Mouse (Mus musculus): Measurements from ENCODE around the gene Opa1. TPM values are rescaled to one million over a fixed set of nuclear protein-coding genes. Genes with fewer than 3 reads are reported as not detected.

The Opa1 gene
- 100 to 1,000 TPM; 133 to 135 TPM for total RNA-seq (2021)

GRCm38 (mm10) chr16:29579167-29579786 lies at the start of gene Opa1:
Opa1 (plus strand) TSS chr16:29579334.
- intact Hi-C loops (cut with DNase I): loop anchor here (5.0 kb wide), 2 partner anchors 647 to 742 kb away; no protein-coding TSS in a partner anchor
- DNase-seq: peak; percentile 97 to 99

- intact Hi-C loops (cut with DNase I): no loop called here
- DNase-seq: no peak
Measured at GRCm38 (mm10) chr16:29533641-29534040, 45.5 kb upstream of the Opa1 start.

DNA sequence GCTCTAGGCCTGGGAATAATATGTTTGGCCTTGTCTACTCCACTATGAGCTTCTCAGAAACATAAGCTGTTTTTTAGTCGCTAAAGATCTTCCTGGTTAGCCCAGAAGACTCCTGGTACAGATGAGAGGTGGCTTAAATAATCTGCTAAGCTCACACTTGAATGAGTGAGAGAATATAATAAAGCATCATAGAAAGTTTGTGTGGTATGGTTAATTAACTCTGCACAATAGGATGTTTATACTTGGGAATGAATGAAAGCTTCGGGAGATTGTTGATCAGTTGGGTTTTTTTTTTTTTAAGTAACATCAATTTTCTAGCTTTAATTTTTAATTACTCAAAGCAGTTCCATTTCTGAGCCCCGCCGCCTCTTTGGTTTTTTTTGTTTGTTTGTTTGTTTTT lies 43.3 kb upstream of the Opa1 start:
- intact Hi-C loops (cut with DNase I): no loop called here
- no peak for DNase-seq

GRCm38 (mm10) chr16:29536411-29537204 lies 42.5 kb upstream of the Opa1 start:
- no peak for DNase-seq
- intact Hi-C loops (cut with DNase I): no loop called here

DNA sequence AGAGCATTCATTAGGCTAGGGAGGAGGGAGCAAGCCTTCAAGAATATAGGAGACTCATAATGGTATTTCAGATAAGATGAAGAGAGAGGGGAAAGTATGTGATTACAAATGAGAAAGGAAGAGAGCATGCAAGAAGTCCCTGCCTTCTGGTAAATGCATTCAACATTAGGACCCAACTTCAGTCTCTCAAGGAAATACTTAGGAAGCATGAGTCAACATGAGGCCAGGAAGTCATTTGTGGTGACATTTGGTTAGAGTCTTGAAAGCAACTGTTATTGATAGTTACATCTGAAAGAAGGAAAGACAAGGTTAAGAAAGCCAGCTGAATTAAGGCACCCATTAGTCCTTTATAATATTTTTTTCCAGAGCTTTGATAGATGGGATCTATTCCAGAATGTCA lies 39.2 kb upstream of the Opa1 start:
- intact Hi-C loops (cut with DNase I): no loop called here
- no peak for DNase-seq

- intact Hi-C loops (cut with DNase I): no loop called here
- no peak for DNase-seq
Measured at GRCm38 (mm10) chr16:29541261-29541683, 37.9 kb upstream of the Opa1 start.

DNA sequence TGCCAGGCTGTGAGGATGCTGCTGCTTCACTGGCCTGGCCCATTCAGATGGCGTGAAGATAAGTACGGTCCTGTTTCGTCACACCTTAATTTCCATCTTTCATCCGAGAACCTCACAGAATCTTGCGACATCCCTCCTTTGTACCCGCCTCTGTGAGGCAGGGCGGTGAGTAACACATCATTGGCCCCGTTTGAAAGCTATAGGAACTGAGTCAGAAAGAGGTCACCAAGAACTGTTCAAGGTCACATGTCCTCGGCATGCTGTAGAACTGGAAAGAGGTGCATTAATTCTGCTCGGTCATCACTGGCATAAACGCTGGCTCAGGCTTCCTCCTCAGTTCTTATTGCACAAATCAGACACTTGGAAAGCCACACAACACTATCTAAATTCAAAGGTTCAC lies 34.3 kb upstream of the Opa1 start, which contains the start of gene Atp13a4:
Atp13a4 (minus strand) TSS at position 36 of the 400 bp plus-strand sequence.
- intact Hi-C loops (cut with DNase I): no loop called here
- no peak for DNase-seq

- no peak for DNase-seq
- intact Hi-C loops (cut with DNase I): loop anchor here (5.0 to 10.0 kb wide), 3 partner anchors 125 to 967 kb away; no protein-coding TSS in a partner anchor
Measured at GRCm38 (mm10) chr16:29559667-29560066, 19.5 kb upstream of the Opa1 start.

DNA sequence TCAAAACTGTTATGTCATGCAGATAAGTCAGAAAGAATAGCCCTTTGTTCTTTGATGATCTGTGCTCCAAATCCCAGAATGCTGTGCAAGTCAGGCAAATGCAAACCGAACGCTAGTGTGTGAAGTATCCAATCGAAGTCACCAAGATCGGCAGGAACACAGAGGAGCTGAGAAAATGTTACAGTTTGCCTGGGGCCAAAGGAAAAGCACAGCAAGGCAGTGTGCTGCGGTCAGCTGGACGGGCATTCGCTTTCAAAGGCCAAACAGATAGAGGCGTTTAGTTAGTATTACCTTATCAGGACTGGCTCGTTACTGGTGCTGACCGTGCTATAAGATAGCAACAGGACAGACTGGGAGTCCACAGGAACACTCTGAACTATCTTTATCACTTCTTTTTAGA lies 18.7 kb upstream of the Opa1 start:
- intact Hi-C loops (cut with DNase I): loop anchor here (5.0 to 10.0 kb wide), 3 partner anchors 126 to 968 kb away; no protein-coding TSS in a partner anchor
- peak; percentile 5 to 16 for DNase-seq

- intact Hi-C loops (cut with DNase I): loop anchor here (1.0 to 10.0 kb wide), 4 partner anchors 126 to 969 kb away; no protein-coding TSS in a partner anchor
- peak; percentile 49 to 70 for DNase-seq
Measured at GRCm38 (mm10) chr16:29560869-29561268, 18.3 kb upstream of the Opa1 start.

DNA sequence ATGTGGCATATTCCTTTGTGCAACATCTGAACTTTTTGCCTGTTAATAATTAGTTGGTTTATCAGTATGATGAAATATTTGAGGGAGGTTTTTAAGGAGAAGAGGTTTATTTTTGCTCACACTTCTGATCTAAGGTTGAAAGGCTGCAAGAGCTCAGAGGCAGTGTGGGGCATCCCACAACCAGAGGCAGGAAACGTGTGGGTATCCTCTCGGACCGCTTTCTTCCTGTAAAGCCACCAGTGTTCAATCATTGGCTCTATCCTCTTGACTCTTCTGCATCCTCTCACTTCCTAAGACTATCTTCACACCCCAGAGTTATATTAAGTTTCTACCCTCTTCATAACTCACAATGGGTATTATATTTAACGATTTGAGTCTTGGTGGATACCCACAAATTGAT lies 5.1 kb upstream of the Opa1 start:
- intact Hi-C loops (cut with DNase I): no loop called here
- DNase-seq: no peak

GRCm38 (mm10) chr16:29575620-29576019 lies 3.5 kb upstream of the Opa1 start:
- DNase-seq: peak in 1 of 2 experiments; percentile 13
- intact Hi-C loops (cut with DNase I): loop anchor here (5.0 kb wide), 2 partner anchors 643 to 738 kb away; no protein-coding TSS in a partner anchor

- no peak for DNase-seq
- intact Hi-C loops (cut with DNase I): loop anchor here (5.0 kb wide), 2 partner anchors 647 to 742 kb away; no protein-coding TSS in a partner anchor
Measured at GRCm38 (mm10) chr16:29579787-29580176, 648 bp downstream of the Opa1 start.

GRCm38 (mm10) chr16:29592171-29592570 lies 13.0 kb downstream of the Opa1 start:
- intact Hi-C loops (cut with DNase I): no loop called here
- peak in 1 of 2 experiments; percentile 4 for DNase-seq

- intact Hi-C loops (cut with DNase I): no loop called here
- no peak for DNase-seq
Measured at GRCm38 (mm10) chr16:29597122-29597521, 18.0 kb downstream of the Opa1 start.

DNA sequence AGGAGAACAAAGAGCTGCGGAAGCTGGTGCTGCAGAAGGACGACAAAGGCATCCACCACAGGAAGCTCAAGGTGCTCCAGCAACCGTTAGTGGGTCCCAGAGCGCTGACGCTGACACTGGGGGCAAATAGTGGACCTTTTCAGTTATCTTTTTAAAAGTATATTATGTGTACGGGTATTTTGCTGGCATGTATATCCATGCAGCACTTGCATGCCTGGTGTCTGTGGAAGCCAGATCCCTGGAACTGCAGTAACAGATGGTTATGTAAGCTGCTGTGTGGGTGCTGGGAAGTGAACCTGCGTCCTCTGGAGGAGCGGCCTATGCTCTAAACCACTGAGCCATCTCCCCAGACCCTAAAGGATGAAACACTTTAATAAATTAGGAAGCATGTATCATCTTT lies 26.4 kb downstream of the Opa1 start:
- no peak for DNase-seq
- intact Hi-C loops (cut with DNase I): no loop called here

DNA sequence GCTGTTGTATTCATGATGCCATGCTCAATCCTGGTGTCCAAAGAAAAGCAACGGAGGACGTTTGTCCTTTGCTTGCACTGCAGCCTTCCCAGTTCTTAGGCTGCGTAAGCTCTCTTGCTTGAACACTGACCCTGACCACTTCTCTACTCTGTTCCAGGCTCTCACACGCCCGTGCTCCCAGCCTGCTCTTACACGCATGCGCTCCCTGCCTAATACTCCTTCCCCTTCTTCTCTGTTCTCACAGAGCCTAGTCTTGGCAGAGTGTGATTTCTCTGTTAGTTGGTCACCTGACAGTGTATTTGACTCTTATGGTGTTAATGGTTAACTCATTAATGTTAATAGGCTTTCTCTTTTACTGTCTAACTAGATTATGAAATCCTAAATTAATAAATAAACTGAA lies 28.0 kb downstream of the Opa1 start:
- DNase-seq: no peak
- intact Hi-C loops (cut with DNase I): no loop called here

DNA sequence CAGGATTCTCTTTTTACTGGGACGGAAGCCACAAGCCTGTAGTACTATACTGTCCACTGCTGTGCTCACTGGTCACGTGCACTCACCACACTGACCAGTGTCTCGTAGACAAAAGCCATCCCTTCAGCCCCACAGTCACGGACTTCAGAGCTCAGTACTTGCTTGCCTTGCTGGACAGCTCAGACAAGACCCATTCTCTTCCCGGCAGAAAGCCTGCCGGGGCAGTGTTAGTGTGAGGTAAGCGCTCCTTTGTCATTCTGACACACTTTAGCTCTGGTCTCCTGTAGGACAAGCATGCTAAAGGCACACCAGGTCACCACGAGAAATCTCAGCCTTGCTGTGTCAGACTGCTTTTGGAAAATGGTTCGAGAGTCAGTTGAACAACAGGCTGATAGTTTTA lies 35.6 kb downstream of the Opa1 start:
- no peak for DNase-seq

DNA sequence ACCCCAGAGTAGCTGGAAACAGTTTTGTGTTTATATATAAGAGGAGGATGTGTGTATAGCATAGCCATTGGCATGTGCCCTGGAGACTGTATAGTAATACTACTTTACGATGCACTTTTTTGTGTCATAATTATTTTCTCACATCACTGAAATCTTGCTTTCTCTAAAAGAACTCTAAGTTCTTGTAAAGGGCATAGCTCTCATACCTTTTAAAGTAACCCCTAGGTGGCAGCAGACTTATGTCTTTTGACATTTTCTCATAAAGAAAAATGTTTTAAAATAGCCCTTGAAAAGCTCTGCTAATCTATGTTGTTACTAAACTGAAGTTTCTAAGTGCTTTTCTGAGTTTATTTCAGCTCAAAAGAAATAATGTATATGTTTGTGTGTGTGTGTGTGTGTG lies 49.9 kb downstream of the Opa1 start:
- peak in 1 of 2 experiments; percentile 41 for DNase-seq
- intact Hi-C loops (cut with DNase I): loop anchor here (5.0 kb wide), 2 partner anchors 98 to 443 kb away; no protein-coding TSS in a partner anchor

More for the DNA sequence above, 35.6 kb downstream of the Opa1 start:
- intact Hi-C loops (cut with DNase I): no loop called here

DNA sequence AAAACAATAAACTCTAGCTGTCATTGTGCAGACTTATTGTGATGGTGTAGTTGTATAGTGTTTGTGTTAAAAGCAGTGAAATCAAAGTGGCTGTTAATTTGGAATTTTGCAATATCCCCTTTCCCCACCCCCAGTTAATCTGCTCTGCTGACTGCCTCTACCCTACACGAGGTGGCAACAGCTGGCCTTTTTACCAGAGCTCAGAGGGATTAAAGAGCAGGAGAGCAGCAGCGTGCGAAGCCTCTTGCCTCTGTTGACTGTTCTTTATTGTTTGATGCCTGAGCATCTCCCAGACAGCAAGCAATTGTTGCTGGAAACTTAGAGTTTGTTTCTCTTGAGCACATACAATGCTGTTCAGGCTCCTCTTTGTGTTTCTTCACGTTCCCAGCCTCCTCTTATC lies 56.6 kb downstream of the Opa1 start:
- intact Hi-C loops (cut with DNase I): no loop called here
- no peak for DNase-seq

GRCm38 (mm10) chr16:29642376-29642775 lies 63.2 kb downstream of the Opa1 start:
- DNase-seq: no peak
- intact Hi-C loops (cut with DNase I): loop anchor here (5.0 kb wide), 1 partner anchor 70 kb away; no protein-coding TSS in a partner anchor
